Mouse (Mus musculus): ENCODE measurements at regions not wholly inside any gene's neighbourhood (a gene's known extent, or its start where the extent isn't known, plus 50 kb on each side); places are given as distances from the start of the nearest gene placed in this dataset.
A peak's percentile ranks its signal among the peaks of the same experiment; 100 is the strongest.

DNA sequence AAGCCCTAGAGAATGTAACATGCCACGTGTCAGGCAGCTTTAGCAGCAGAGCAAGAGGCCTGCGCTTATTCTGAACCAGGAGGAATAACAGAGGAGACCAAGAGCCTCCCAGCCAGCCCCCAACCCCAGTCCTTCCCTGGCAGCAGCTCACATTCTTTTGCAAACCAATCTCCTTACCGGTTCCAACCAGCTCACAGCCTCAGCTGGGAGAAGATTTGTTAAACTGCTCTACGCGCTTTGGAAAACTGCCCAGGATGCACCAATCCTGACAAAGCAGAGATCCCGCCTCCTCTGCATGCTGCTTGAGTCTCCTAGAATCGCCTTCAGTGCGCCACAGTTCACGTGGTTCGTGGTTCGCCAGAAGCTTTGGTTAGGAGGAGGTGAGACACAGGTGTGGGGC is 51.8 kb downstream of the Gm9376 start:
- no peak for DNase-seq (ENCODE audit: low read depth, low spot score)

DNA sequence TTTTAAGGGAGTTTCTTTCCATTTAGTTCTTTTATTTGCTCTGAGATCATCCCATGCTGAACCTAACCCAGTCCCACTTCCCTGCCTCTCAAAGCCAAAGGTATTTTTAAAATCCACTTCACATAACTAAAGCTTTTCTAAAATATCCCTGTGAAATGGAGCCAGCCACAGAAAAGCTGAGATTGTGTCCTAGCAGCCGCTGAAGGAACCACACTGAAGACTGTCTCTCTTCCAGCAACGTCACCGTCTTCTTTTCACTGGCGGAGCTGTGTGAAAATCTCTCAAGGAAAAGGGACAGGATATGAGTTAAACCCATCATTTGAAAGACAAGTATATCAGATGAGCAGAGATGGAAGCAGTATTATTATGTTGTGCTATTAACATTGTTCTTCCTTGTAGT is 53.3 kb downstream of the Gm9376 start:
- DNase-seq (ENCODE audit: low read depth, low spot score): no peak

DNA sequence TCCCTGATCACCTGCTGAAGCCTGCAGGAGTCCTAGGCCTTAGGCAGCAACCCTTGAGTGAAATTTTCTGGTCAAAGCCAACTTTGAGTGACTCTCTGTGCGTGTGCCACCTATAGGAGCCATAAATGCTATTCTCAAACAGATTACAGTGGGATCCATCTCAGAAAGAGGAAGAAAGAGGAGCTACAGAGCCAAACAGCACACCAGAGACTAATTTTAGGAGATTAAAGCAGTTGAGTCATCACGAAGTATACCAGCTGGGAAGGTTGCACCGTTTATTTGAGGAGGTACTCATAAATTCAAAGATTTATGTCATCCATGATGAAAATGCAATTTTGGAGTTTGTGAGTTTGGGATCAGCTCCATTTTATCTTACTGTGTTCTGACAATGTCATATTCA is 54.3 kb downstream of the Gm9376 start:
- no peak for DNase-seq (ENCODE audit: low read depth, low spot score)

DNA sequence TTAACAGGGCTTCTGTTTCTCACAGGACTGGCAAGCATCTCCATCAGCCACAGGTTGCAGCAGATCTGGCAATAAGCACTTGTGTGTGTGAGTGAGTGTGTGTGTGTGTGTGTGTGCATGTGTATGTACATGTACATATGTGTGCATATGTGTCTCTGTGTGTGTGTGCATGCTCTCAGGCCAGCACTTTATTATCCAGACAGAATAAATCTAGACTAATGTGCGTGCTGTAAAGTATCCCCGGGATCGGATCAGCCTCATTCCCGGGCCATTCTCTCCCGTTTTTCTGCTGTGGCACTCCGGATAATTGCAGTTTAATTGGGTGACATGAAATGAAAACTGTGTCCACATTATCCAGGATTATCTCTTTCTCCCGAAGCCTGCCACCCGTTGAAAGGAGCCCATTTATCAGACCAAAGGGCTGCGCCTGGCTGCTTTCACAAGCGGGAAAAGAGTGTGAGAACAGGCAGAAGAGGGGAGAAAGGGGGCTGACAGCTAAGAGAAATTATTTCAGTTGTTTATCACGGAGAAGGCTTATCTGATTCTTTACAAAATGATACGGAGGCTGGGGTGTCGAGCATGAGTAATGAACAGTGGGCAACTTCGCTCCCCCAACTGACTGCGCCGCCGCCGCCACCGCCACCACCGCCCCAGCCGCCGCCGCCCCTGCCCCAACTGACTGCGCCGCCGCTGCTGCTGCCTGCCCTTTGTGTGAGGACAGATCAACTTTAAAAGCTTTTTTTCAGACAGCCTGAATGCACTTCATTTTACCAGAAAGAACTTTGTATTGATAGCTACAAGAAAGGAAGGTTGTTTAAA is 55.5 kb downstream of the Gm9376 start:
- DNase-seq (ENCODE audit: low read depth, low spot score): no peak

DNA sequence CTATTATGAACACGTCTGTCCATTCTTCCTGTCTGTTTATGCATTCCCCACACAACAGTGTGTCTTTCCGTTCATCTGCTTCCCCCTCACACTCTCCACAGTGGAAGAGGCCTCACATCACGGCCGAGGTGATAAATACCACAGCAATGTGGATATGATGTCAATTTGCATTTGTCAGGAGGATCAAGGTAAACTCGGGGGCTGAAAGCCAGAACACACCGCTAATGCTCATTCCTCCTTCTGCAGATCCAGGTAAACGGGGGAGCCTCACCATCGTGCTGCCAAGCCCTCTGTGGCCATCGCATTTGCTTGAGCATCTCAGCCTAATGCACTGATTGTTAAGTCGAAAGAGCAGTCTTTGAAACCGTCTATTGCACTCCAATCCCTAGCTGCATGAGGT is 56.1 kb downstream of the Gm9376 start:
- DNase-seq (ENCODE audit: low read depth, low spot score): no peak

DNA sequence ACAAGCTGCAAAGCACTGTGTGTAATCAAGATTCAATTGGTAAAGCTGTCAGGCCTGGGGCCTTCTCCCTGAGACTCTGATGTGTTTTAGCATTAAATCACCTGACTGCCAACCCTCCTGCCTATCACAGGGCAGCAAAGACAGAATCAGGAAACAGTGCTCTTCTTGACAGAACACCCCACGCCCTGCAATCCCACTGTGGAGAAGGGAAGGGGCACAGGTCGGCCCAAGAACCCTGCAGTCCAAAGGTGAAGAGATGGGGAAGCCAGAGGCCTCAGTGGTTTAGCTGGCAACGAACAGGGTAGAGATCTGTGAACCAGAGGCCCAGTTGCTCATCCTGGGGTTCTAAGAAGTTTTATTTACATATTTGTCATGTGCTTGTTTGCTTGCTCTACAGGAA is 71.3 kb downstream of the Gm9376 start:
- DNase-seq (ENCODE audit: low read depth, low spot score): no peak

DNA sequence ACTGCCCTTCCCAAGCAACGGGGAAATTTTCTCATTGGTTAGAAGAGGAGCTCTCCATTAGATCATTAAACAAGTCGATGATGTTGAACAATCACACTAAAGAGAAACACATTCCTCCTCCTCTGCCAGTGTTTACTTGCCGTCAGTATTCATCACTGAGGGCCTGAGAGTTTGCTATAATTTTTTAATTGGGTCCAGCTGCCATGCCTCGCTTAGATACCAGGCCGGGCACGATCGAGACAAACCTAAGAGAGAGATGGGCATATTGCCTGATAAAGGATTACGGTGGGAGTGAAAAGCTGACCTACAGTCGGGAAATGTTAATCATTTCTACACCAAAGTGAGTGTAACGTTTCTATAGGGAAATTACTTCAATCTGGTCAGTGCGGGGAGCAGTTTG is 96.2 kb downstream of the Gm9376 start:
- no peak for DNase-seq (ENCODE audit: low read depth, low spot score)

DNA sequence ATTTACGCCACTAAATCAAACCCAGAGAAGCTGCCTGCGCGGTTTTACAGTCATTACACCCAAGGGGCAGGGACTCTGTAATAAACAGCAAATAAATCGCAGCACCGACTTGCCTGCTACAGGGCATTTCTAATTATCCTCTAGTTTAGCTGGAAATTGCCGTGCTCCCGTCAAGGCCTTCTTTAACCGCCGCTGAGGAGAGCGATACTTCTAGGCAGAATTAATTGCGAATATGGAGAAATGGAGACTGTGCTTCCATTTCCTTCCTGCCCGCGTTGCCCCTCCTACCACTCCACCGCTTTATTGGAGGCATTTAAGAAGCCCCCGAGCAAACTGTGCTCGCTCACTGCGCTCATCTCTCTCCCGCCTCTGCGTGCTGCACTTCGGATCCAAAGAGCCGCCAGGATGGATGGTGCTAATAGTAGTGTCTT is 96.6 kb downstream of the Gm9376 start:
- no peak for DNase-seq (ENCODE audit: low read depth, low spot score)

DNA sequence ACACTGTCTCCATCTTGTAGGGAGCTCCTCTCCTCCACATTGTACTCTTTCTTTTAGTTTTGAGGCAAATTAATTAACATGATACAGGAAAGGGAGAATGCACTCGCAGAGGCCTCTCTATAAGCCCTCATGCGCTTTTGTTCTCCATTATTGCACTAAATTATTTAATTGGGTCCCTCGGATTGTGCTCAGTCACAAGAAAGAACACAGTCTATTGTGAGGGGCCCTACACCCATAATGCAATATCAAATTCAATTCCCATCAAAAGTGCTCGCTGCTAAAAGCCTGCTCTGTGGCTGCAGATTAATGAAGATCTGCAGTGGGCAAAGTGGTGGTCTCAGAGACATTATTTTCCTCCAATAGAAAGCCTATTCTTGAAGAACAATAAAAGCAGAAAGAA is 99.8 kb downstream of the Gm9376 start:
- no peak for DNase-seq (ENCODE audit: low read depth, low spot score)

DNA sequence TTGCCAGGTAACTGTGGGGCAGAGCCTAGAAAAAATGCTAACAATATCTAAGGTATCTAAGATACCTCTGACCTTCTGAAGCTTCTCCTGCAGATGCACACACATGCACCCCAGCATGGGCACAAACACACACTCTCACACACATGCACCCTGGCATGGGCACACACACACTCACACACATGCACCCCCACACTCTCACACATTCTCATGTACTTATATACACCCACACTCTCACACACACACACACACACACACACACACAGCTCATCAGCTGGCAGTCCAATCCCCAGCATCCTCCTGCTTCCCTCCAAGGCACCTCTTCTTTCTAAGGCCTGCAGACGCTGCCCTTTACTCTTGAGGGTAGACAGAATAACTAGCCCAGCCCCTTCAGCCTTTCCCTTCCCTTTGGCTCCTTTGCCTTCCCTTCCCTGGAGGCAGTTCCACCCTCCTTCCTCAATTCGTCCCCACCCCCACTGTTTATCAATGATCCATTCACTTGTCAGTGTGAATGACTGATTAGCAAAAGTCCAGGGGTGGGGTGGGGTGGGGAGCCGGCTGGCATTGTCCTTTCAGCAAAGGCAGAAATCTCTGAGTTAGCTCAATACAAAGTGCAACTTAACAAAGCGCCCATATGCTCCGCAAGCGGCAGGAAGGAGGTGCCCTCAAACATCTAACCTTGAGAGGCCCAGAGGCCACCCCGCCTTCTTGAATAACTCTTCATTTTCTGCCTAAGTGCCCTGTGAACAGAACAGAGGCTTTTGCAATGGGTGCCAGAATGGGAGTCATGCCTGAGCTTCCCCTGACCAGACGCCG is 102.1 kb downstream of the Gm9376 start:
- peak; percentile 20 for DNase-seq (ENCODE audit: low read depth, low spot score)

DNA sequence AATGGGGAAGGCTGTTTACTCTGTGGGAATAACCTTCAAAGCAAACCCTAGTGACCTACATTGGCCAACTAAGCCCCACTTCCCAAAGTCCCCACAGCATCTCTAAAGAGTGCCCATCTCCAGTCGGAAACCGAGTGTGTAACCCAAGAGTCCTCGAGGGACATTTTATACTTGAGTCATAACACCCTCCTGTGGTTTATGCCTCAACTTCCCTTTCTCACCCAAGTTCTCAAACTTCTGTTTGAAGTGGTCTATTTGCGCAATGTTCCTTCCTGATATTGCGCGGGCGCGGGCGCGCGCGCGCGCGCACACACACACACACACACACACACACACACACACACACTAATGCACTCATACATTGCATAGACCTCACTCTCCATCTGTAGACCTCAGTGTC is 104.6 kb downstream of the Gm9376 start:
- DNase-seq (ENCODE audit: low read depth, low spot score): no peak

DNA sequence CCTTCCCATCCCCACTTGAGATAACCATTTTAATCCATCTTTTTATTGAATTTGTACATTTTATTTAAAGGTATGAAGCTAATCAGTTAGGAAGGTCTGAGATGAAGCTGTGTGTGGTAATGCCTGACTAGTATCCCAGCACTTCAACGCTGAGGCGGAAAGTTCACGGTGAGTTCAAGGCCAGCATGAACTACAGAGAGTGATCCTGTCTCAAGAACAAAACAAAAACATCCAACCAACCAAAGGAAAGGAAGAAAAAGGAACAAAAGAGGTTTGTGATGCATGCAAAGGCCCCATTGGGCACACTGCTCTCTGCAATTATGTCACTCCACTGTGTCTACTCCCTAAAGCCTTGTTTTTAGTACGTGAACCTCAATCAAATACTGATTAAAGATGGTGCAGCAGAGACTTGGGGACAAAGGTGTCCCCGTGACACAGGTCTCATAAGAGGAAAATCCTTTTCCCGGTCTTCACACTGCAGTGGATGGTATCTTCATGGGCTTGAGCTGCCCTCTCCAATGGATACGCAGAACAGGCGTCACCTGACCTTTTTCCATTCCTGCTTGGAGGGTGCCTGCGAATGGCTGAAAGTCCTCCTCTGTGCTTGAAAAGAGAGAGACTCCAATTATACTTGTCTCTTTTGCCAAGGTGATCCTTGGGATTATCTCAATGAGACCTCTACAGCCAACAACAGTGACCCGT is 108.2 kb downstream of the Gm9376 start:
- no peak for DNase-seq (ENCODE audit: low read depth, low spot score)

DNA sequence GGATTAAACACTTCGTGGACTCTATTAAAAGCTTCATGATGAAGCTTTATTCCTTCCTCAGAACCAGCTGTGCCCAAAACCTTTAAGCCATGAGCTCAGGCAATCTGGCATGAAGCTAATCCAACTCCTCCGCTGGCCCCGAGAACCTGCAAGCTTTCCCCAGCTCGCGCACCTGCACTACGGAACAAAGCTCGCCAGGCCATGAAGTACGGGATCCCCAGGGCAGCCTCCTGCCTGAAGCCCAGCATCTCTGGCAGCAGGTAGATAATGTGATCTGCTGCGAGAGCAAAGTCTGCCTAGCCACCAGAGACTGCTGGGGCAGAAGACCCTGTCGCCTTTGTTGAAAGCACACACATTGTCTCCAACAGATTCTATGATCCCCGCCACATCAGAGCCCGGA is 108.9 kb downstream of the Gm9376 start:
- DNase-seq (ENCODE audit: low read depth, low spot score): no peak

DNA sequence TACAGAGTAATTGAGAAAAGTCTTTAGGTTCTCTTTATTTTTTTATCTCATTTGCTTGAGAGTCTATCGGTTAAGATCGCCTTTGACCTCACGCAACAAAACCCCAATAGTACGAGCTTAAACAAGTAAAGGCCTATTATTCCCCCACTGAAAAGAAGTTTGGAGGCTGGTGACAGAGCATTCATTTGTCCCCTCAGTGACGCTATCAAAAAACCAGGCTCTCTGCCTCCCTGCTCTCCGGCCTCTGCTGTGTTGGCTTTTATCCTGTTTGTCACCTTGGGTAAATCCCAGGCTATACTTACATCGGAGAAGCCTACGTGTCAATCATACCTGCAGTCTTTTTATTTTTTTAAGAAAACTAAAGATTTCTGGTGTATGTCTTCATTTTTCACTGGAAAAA is 112.9 kb downstream of the Gm9376 start:
- DNase-seq (ENCODE audit: low read depth, low spot score): no peak

DNA sequence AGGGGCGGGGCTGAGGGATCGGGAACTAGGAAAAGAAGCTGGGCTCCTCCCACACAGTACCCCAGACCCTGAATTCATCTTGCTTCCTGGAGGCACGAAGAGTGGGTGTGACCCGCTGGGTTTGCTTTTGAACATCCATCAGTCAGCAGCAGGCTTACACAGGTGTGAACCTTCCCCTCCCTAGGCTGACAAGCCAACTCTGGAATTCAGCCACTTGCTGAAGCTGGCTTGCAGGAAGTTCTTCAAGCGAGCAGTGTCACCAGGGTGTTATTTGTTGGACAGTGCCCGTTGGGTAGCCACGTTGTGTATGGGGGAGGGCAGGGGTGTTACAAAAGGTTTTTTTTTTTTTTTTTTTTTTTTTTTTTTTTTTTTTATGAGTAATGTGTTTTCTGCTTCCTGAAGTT is 118.8 kb downstream of the Gm9376 start:
- no peak for DNase-seq (ENCODE audit: low read depth, low spot score)

DNA sequence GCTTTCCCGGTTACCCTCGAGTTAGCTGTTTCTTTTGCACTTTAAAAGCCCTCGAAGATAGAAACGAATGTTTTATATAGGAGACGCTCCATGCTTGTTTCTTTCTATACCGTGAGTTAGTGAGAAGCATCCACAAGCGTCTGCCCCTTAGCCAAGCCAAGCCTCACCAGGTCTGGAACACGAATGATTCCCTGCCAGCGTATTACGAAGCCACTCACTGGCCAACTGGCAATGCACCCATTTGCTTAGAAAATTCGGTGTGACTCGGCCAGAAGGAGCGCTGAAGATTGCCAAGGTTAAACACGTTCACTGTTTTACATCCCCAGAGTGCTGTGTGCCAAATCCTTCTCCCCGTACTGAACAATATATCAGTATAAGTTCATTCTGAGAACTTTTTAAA is 121.3 kb downstream of the Gm9376 start:
- DNase-seq (ENCODE audit: low read depth, low spot score): no peak

DNA sequence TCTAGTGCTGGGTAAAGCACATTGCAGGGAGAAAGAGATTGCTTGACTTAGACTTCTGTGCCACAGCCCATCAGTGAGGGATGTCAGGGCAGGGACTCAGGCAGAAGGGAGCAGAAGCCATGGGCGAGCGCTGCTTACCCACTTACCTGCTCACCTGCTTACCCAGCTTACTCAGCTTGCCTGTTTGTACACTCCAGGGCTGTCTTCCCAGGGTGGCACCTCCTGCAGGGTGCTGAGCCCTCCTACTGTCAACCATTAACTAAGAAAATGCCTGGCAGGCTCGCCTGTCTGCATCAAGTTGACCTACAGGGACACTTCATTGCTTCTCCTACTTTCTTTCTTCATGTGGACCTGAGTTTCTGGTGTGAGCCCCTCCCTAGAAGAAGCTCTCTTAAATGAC is 124.0 kb downstream of the Gm9376 start:
- no peak for DNase-seq (ENCODE audit: low read depth, low spot score)

DNA sequence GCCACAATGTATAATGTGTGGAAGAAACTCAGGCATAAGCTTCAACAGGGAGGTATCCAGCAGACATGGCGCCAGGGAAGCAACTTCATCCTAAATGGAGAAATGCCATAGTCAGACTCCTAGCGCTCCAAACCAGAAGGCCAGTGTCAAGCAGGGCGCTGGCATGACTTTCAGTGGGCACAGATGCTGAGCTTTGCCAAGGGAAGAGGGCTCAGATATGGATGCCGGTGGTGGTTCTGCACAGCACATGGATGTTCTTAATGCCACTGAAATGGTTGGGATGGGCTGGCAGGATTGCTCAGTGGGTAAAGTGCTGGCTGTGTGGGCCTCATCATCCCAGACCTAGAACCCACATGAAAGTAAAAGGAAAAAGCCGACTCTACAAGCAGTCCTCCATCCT is 124.8 kb downstream of the Gm9376 start:
- DNase-seq (ENCODE audit: low read depth, low spot score): no peak

DNA sequence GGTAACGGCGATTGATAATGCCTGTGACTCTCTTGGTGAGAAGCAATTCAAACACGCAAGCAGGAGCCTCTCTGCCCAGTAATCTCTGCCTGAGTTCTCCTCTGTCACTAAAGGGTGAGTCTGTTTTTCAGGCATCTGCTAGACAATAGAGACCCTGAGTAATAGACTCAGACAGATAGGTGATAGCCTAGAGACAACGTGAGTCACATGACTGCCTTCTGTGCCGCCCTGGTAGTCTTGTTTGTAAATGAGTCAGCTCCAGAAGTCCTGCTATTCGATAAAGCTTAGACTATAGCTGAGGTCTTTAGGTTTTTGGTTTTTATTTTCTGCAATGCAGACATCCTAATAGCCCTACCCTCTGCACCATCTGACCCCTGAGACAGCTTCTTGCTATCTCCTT is 126.9 kb downstream of the Gm9376 start:
- no peak for DNase-seq (ENCODE audit: low read depth, low spot score)

DNA sequence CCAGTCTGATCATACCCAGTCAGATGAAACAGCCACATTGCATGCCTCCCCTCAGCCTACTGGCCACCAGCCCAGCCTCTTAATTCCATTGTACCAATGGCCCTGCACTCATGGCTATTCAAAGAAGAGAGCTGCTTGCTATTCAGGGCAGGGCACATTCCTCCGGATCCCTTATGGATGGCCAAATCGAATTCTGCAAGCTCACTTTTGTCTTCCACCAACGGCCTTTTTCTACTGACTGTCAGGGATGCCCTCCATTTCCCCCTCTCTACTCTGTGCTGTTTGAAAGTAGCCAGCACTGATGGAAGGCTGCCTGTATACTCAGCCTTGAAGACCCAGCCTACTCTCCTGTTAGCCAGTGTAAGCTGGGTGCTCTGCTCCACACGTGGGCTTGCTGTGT is 147.5 kb downstream of the Gm9376 start:
- DNase-seq (ENCODE audit: low read depth, low spot score): no peak

DNA sequence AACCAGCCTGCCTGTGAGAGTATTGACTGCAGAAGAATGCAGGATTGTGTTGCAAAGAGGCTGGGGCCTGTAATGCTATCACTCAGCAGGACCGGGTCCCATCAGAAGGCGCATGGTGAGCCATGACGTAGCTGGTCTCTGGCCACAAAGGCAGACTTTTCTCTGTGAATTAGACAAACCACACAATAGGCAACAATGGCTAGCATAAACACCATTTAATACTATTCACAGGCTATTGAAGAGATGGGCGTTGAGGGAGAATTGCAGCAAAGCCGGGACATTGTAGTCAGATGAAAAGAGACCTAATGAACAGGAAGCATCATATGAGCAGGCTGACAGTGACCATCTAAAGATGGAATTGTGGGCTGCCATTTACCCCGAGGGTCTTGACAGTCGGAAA is 149.4 kb downstream of the Gm9376 start:
- no peak for DNase-seq (ENCODE audit: low read depth, low spot score)

DNA sequence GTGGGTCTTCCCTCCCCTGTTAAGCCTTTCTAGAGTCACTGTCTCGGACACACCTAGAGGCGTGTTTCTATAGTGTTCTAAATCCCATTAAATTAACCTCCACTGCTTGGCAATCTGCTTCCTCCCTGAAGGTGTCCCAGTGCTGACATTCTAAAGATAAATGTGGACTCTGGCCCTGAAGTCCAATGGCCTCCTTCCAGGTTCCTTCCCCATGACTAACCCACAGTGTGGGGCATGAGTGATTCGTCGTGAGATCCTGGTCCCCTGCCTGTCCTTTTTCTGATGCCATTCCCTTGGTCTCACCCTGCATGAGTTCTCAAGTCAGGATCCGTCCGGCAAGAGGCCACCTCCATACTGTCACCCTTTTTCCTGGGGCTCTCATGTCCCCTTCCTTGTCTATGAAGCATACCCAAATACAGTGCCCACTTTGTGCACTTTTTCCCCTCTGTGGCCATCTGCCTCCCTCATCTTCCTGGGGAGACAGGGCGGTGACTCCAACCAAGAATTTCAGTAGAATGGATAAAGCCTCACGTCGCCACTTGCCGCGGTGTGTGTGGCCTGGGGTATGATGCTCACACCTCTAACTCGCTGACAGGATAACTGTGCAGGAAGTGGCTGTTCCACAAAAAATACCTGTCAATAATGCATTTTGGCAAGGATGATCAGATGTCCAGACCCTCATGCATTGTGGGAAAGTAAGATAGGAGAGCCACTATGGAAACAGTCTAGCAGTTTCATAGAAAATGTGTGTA is 152.9 kb downstream of the Gm9376 start:
- DNase-seq (ENCODE audit: low read depth, low spot score): no peak
